Mouse (Mus musculus) kidney, adult 8-10 months (tissue): ENCODE data around the gene Olfr1432.
"Not testable (repeated sequence)": the region's sequence is repeated elsewhere in the genome, so short reads cannot be mapped to it uniquely, and the experiment has no call there.

Source experiments
- DNase-seq, 2 experiments: peaks; one replicate each; pipeline ENCODE4 v3.0.0; 2022

The Olfr1432 gene

DNA sequence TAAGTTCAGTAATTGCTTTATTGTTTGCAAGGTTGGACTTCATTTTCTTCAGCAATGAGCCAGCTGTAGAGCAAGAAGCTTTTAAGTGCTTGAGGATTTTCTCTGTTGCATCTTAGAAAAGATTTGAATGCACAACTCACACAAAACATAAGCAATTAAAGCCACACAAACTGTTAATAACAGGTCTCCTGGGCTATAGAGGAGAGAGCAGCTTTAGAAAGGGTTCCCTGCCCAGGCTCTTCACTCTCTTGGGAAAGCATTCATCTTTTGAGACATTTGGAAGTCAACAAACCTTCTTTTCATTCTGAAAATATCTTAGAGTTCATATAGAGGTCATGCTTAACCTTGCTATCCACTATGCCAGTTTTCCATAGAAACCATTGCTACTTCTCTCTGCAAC is at the start of gene Olfr1432:
Olfr1432 (minus strand) TSS at position 101 of the 400 bp plus-strand sequence.
- DNase-seq: not testable (repeated sequence)

- no peak for DNase-seq
Measured at GRCm38 (mm10) chr19:12279554-12279953, 47.2 kb upstream of the Olfr1432 start, which contains the start of gene Olfr1434. TSS of gene Olfr1434 (plus strand) at chr19:12279854.

DNA sequence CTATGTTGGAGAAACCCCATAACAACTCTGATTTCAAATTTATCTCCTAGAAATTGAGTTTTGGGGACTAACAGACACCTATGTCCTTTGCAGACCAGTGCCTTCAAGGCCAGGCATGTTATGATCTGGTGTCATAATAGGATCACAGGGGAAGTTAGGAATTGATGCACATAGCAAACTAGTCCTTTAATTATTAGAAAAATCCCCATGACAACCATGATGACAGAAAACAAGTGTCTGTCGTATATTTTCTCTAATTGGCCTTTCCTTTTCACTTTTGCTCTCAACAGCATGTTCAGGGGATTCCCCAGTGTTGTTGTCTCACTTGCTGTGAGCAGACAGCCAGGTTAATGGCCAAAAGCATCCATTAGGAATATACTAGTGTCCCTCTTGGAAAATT is 28.3 kb upstream of the Olfr1432 start, which contains the start of gene Olfr235:
Olfr235 (plus strand) TSS at position 301 of the 400 bp plus-strand sequence.
- DNase-seq: no peak

- no peak for DNase-seq
Measured at GRCm38 (mm10) chr19:12241559-12241958, 9.2 kb upstream of the Olfr1432 start, which contains the start of gene Olfr262. TSS of gene Olfr262 (minus strand) at chr19:12241659.

- DNase-seq: no peak
Measured at GRCm38 (mm10) chr19:12200334-12200733, 32.1 kb downstream of the Olfr1432 start, which contains the start of gene Olfr1431. TSS of gene Olfr1431 (plus strand) at chr19:12200634.

GRCm38 (mm10) chr19:12199076-12199475 is 33.3 kb downstream of the Olfr1432 start:
- DNase-seq: not testable (repeated sequence)
